Mouse (Mus musculus) thymus, postnatal 0 days (tissue): ENCODE data around the gene Hist1h3c. TPM values are rescaled to one million over a fixed set of nuclear protein-coding genes. Genes with fewer than 3 reads are reported as not detected.
"Not testable (repeated sequence)": the region's sequence is repeated elsewhere in the genome, so short reads cannot be mapped to it uniquely, and the experiment has no call there.

Experiments
- DNase-seq: peaks from one replicate; pipeline ENCODE4 v3.0.0-alpha.2; 2015; ENCODE audit warnings: low spot score
- polyA plus RNA-seq: library from polyadenylated mRNA; unstranded; fragments of >200 nt; fragmentation: Nextera tagmentation; extraction: Ambion mirVana; gene quantifications from 2 replicates; pipeline ENCODE4 v1.2.1, GENCODE M21; 2015

Gene Hist1h3c
- polyA plus RNA-seq = 32.0 and 33.1 TPM in 2 replicates

DNA sequence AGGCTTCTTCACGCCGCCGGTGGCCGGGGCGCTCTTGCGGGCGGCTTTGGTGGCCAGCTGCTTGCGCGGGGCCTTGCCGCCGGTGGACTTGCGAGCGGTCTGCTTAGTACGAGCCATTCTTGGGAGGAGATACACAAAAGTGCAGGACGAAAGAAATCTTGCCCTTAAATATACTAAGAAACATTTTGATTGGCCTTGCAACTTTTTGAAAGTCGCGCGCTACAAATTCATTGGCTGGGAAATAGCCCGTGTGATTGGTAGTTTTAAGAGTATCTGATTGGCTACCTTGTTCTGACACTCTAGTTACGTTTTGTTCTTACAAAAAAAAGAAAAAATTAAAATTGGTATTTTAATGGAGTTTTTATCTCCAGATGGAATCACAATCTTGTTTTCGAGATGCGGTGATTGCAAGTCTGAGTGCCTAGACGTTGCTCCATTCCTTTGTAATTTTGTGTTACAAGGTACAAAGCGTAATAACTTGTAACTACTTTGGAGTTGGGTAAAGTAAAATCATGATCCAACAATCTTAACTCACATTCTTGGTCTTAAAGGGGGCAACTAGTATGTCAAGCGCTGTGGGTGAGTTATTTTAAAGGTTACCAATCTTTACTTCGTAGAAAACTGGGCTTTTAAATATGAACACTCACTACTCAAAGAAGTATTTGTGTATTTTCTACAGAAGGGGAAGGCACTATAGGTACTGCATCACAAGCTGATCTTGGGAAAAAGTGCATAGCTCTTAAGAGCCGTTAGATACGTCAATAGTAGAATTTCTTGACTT, at the start of gene Hist1h3c:
Gene Hist1h3c (minus strand): TSS at position 222 of the 781 bp plus-strand sequence.
- DNase-seq = peak; percentile 94

- DNase-seq = peak; percentile 58
Observed at GRCm38 (mm10) chr13:23792520-23792919, 47.1 kb upstream of the Hist1h3c start.

GRCm38 (mm10) chr13:23779025-23779424, 33.6 kb upstream of the Hist1h3c start:
- no peak for DNase-seq

DNA sequence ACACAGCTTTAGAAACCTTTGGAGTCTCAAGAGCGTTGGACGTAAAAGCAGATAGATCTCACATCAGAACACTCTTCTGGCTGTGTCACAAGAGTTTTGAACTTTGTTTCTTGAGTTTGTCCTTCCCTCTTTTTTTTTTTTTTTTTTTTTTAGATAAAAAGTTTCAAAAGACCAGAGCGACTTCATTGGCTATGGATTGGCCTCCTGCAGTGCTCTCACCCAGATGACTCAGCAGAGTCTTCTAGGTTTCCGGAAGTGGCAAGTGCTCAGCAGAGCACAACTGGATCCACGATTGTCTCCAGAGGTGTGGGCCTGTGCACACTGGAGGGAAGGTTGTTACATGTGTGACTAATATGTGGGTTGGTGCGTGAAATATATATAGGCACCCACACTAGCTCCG, 32.9 kb upstream of the Hist1h3c start:
- no peak for DNase-seq

DNA sequence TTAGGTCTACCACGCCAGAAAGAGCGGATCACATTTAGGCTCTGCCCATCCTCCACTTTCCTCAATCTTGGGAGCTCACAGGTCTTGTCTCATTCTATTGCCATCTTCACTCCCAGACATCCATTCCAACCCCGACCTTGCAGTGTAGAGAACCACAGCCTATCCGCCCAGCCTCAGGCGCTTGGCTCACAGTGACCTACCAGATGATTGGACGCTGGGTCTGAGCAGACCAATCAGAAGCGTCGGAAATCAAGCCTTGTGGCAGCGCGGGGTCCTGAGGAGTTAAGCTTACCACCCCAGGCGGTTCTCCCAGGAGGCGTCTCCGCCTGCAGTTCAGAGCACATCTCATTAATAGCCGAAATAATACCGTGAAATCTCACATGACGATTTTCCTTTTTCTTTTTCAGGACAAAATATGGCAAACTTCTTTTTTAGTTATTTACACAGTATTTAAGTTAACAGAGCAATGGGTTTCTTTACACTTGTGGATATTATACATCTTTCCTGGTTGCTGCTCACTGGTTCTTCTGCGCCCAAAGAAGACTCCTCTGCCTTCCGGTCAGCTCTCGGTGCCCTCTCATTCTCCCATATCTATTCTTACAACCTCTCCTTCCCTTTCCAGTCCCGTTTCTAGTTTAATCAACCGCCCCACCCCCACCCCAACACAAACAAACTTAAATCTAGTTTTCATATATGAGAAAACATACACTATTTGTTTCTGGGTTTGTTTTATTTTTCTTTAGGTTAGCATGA, 27.3 kb upstream of the Hist1h3c start:
- DNase-seq = peak; percentile 21

DNA sequence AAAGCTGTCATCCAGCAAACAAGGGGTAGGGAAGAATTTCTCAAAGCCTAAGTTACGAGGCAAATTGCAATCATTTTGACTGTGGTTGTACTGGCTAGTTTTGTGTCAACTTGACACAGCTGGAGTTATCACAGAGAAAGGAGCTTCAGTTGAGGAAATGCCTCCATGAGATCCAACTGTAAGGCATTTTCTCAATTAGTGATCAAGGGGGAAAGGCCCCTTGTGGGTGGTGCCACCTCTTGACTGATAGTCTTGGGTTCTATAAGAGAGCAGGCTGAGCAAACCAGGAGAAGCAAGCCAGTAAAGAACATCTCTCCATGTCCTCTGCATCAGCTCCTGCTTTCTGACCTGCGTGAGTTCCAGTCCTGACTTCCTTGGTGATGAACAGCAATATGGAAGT, 24.2 kb upstream of the Hist1h3c start, which contains the start of gene Trim38:
Gene Trim38 (plus strand): TSS at position 301 of the 400 bp plus-strand sequence.
- DNase-seq = not testable (repeated sequence)

GRCm38 (mm10) chr13:23768834-23769397, 23.5 kb upstream of the Hist1h3c start:
- no peak for DNase-seq

DNA sequence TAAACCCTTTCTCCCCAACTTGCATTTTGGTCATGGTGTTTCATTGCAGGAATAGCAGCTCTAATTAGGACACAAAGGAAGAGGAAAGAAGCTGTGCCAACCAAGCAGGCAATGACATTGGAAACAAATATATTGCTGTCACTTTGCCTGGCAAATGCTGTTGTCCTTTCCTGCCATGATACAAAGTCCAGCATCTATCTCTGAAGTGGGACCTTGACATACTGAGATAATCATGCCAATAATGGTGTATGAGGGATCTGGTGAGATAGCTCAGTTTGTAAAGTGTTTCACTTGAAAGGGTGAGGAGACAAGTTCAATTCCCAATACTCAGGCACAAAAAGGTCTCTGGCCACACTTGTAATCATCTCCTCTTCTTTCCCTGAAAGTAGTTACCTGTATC, 21.4 kb upstream of the Hist1h3c start:
- no peak for DNase-seq

DNA sequence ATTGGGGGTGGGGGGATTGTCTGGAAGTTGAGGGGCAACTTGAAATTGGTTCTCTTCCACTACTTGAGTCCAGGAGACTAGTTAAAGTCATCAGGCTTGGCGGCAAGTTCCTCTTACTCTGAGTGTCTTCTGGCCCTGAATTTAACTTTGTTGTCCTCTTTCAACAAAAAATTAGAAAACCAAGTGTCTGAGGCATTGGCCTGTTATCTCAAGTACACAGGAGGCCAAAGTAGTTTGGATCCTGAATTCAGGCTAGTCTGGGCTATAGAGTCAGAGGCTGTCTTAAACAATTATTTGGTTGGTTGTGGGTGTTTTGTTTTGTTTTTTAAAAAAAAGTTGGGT, 19.7 kb upstream of the Hist1h3c start:
- DNase-seq = no peak

DNA sequence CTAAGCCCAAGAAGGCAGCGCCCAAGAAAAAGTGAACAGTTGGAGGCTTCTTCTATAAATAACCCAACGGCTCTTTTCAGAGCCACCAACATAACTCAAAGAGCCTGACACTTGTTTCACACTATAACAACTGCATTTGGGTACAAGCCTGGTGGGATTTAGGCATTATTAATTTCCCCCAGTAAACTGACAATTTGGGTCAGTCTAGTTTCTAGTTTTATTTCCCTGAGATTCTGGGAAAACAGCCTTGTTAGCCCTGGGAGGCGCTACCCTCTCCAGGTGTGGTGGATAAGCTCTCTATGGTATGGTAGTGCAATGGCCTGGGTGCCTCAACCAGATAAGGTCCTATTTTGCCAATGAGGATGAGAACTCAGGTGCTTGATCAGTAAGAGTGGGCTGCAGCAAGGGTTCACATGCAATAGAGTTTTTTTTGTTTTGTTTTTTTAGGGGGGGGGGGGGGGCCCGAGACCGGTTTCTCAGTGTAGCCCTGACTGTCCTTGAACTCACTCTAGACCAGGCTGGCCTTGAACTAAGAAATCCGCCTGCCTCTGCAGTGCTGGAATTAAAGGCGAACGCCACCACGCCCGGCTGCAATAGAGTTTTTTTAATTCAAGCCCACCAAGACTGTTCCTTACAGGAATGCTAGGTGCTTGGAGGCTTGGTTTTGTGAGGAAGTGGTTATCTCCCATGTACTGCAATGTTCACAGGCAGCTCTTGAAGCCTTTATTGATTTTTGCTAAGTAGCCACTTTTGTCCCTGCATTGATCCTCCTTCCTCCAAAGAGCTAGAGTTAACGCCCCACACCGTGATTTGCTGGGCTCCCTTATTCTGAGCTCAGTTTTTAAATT, 19.1 kb upstream of the Hist1h3c start:
- DNase-seq = peak; percentile 38

GRCm38 (mm10) chr13:23763586-23764323, 18.4 kb upstream of the Hist1h3c start, which contains the start of gene Hist1h1a:
Hist1h1a (plus strand) TSS chr13:23763666.
- DNase-seq = peak; percentile 98

- DNase-seq = no peak
Observed at GRCm38 (mm10) chr13:23763242-23763585, 17.8 kb upstream of the Hist1h3c start.

DNA sequence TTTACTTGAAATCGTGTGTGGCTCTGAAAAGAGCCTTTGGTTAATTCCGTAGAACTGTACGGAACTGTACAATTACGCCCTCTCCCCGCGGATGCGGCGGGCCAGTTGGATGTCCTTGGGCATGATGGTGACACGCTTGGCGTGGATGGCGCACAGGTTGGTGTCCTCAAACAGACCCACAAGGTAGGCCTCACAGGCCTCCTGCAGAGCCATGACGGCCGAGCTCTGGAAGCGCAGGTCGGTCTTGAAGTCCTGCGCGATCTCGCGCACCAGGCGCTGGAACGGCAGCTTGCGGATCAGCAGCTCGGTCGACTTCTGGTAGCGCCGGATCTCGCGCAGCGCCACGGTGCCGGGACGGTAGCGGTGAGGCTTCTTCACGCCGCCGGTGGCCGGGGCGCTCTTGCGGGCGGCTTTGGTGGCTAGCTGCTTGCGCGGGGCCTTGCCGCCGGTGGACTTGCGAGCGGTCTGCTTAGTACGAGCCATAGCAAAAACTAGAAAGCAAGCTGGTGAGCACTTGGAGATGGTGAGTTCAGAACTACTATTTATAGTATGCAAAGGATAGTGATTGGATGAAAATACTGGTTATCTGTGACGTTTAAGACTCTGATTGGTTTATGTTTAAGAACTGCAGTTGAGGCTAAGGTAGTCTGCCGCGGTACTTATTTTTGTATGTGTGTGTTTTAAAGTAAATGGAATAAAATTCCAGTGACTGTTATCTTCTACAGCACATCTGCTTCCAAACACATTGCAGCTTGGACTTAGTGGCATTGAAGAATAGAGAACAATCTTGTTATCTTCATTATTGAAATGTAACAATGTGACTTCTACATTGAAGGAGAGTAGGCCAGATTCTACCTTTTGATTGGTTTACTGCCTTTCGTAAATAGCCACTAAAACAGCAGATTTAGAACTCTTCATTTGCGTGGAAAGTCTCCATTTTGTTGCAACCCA, 16.7 kb upstream of the Hist1h3c start, which contains the start of gene Hist1h3a:
Gene Hist1h3a (minus strand): TSS at position 516 of the 951 bp plus-strand sequence.
- peak; percentile 91 for DNase-seq

DNA sequence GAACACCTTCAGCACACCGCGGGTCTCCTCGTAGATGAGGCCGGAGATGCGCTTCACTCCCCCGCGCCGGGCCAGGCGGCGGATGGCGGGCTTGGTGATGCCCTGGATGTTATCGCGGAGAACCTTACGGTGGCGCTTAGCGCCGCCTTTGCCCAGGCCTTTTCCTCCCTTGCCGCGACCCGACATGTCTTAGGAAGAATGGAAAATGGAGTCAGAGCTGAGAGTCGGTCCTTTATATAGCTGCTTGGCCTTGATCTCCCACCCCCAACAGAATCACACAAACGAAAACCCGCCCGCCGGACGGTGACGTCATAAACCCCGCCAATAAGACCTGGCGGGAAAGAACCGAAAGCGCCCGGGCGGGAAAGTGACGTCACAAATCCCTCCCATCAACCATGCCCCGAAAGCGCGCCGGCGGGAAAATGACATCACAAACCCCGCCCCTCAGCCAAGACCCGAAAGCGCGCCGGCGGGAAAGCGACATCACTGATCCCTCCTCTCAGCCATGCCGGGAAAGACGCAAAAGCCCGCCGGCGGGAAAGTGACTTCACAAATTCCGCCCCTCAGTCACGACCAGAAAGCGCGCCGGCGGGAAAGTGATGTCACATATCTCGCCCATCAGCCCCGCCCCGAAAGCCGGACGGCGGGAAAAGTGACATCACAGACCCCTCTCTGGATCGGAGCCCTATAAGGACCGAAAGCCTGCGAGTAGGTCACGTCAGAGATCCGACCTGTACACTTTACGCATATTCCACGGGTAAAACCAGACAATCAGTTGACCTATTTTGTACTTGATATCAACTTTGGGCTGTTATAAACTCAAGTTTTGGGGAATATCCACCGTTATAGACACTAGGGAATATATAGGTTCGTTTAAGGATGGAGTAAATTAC, 15.8 kb upstream of the Hist1h3c start, which contains the start of gene Hist1h4a:
Gene Hist1h4a (minus strand): TSS at position 259 of the 893 bp plus-strand sequence.
- peak; percentile 99 for DNase-seq

GRCm38 (mm10) chr13:23760240-23760971, 15.0 kb upstream of the Hist1h3c start:
- peak; percentile 82 for DNase-seq

- no peak for DNase-seq
Observed at GRCm38 (mm10) chr13:23759916-23760239, 14.5 kb upstream of the Hist1h3c start.

DNA sequence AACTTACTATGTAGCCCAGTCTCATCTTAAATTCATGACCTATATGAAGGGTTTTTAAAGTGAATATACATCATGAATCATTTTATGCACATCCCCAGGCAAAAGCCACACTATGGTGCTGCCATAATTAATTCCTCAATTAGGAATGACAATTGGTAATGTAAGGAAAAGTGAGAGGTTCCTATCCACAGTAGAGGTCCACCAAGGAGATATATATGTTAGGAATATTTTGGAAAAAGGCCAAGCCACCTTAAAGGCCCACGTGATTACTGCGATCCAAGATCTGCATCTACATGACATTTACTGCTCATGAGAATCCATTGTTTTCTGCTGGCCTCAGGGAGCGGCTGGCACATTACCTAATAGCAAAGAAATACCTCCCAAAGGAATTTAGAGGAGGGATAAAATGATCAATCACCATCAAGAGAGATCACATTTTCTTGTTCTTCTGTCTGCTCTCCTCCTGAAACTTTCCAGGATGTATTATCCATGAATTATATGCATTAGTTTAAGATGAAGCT, 13.9 kb upstream of the Hist1h3c start:
- no peak for DNase-seq
